Mouse (Mus musculus): ENCODE data around the gene Asb11. TPM values are rescaled to one million over a fixed set of nuclear protein-coding genes. Genes with fewer than 3 reads are reported as not detected.

Asb11 gene
- polyA plus RNA-seq, 1 experiment from 2014 or later, result 0.11 TPM

DNA sequence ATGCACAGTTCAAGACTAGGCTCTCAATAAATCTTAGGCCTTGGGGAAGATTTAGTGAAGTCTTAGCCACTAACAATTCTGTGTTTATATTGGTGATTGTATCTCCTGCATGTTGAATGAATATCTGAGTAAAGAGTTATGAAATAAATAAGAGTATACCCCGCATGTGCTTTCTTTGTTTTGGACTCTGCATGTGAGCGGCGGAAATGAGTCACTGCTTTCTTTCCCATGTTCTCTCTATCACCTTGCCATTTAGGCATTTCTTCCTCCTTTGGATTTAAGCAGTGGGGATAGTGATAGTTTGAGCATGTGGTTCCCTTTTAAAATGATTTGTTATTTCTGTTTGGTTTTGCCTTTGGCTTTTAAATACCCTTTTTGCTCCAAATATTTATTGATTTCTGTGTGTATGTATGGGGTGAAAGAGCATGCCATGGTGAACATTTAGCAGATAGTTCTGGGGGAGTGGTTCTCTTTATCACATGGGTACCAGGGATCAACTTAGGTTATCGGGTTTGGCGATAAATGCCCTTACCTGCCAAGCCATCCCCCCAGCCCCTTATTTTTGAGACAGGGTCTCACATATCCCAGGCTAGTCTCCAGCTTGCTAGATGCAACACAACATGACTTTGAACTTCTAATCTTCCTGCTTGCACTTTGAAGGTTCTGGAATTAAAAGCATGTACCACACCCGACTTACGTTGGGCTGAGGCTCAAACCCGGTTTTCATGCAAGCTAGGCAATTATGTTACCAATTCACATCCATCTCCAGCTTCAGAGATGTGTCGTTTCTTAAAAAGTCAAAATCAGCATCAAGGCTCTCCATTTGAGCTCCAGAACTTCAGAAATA lies 10.3 kb downstream of the Asb11 start:
- Histone ChIP-seq H3K4me2 (ENCODE audit: low read depth, severe bottlenecking) (no peak overlapping the region), H3K27ac (replicated peaks; ENCODE audit: low read depth, low read length) (no peak overlapping the region), H3K4me1 (ENCODE audit: control insufficient read depth, insufficient read depth, low read length) (no peaks in the 10 kb centered on the region), H3K27me3 (ENCODE audit: control insufficient read depth, insufficient read depth, low read length) (0 out of 2 replicates have a peak, but pooled peaks cover 3% of the 10 kb centered on the region), H3K9me3 (ENCODE audit: control insufficient read depth, low read length) (no peaks in the 10 kb centered on the region), H3K36me3 (ENCODE audit: control insufficient read depth, insufficient read depth, low read length) (no peaks in the 10 kb centered on the region), H3K4me3 (ENCODE audit: low read depth, low read length) (no peak overlapping the region), H3K9ac (ENCODE audit: low read length) (no peak overlapping the region)
- ATAC-seq (ENCODE audit: insufficient number of reproducible peaks, low FRiP score, low TSS enrichment, low read depth) (no peak), DNase-seq (ENCODE audit: low spot score) (no peak)
- WGBS, result 89% methylated on average over 9 of the region's 9 CpGs

DNA sequence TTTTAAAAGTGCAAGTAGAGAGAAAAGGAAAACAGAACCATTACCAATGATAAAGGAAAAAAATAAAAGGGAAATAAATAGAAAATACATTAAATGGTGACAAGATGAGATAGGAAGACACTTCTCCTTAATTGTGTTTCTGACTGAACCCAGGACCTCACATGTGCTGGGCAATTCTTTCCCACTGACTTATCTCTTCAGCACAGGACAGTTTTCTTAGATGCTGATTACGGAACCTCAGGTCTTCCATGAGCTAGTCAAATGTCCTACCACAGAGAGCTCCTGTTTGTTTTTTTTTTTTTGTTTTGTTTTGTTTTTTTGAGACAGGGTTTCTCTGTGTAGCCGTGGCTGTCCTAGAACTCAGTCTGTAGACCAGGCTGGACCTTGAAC lies 10.9 kb downstream of the Asb11 start:
- Histone ChIP-seq H3K4me2 (ENCODE audit: low read depth, severe bottlenecking) (no peak overlapping the region), H3K27me3 (ENCODE audit: control insufficient read depth, insufficient read depth, low read length) (0 out of 2 replicates have a peak, but pooled peaks cover 3% of the 10 kb centered on the region), H3K4me3 (ENCODE audit: low read depth, low read length) (no peak overlapping the region), H3K9ac (ENCODE audit: low read length) (no peak overlapping the region), H3K36me3 (ENCODE audit: control insufficient read depth, insufficient read depth, low read length) (no peaks in the 10 kb centered on the region), H3K4me1 (ENCODE audit: control insufficient read depth, insufficient read depth, low read length) (no peaks in the 10 kb centered on the region), H3K27ac (replicated peaks; ENCODE audit: low read depth, low read length) (no peak overlapping the region), H3K9me3 (ENCODE audit: control insufficient read depth, low read length) (no peaks in the 10 kb centered on the region)
- WGBS, result 81% methylated on average over 2 of the region's 2 CpGs
- ATAC-seq (ENCODE audit: insufficient number of reproducible peaks, low FRiP score, low TSS enrichment, low read depth), result no peak
- no peak for DNase-seq (ENCODE audit: low spot score)

DNA sequence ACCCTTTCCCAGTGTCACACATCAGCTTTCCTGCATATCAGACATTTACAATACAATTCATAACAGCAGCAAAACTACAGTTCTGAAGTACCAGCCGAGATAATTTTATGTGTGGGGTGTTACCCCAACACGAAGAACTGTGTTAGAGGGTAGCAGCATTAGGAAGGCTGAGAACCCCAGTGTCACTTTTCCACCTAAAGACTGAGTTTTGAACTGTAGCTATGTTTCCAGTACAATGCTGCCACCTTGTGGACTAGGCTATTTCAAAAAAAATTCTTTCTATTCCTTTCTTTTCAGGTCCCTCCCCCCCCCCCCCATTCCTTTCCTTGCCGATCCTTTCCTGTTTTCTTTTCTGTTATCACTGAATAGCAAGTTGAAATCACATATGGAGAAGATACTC lies 12.4 kb downstream of the Asb11 start:
- Histone ChIP-seq H3K4me3 (ENCODE audit: low read depth, low read length) (no peak overlapping the region), H3K9me3 (ENCODE audit: control insufficient read depth, low read length) (no peaks in the 10 kb centered on the region), H3K36me3 (ENCODE audit: control insufficient read depth, insufficient read depth, low read length) (no peaks in the 10 kb centered on the region), H3K9ac (ENCODE audit: low read length) (no peak overlapping the region), H3K27me3 (ENCODE audit: control insufficient read depth, insufficient read depth, low read length) (no peaks in the 10 kb centered on the region), H3K4me1 (ENCODE audit: control insufficient read depth, insufficient read depth, low read length) (no peaks in the 10 kb centered on the region), H3K4me2 (ENCODE audit: low read depth, severe bottlenecking) (no peak overlapping the region), H3K27ac (replicated peaks; ENCODE audit: low read depth, low read length) (no peak overlapping the region)
- WGBS, result 43% methylated on average over 3 of the region's 3 CpGs
- peak; percentile 37 for DNase-seq (ENCODE audit: low spot score)
- no peak; the same call in 1 of the 2 replicates for ATAC-seq (ENCODE audit: insufficient number of reproducible peaks, low FRiP score, low TSS enrichment, low read depth)

DNA sequence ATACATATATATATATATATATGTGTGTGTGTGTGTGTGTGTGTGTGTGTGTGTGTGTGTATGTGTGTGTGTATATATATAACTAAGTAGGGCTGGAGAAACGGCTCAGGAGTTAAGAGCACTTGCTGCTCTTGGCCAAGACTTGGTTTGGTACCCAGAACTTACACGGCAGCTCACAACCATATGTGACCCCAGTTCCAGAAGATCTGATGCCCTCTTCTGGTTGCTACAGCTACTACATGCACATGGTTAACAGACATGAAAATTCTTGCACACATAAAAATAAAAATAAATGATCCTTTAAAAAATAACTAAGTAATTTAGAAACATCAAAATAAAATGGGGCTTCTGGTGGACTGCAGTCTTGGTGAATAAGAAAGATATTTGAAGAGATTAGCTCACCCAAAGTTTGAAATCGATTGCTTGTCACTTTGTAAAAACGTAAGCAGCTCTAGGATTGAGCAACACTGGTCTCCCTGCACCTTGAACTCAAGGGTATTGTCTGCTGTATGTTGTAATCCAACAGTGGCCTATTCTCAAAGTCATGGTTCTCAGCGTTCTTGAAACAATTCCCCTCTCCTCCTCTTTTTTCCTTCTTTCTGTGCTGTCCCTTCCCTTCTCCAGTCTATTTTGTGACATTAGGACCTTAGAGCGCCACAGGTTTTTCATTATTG lies 22.5 kb downstream of the Asb11 start:
- Histone ChIP-seq H3K4me2 (ENCODE audit: low read depth, severe bottlenecking) (no peak overlapping the region), H3K27ac (replicated peaks; ENCODE audit: low read depth, low read length) (no peak overlapping the region), H3K9ac (ENCODE audit: low read length) (no peak overlapping the region), H3K36me3 (ENCODE audit: control insufficient read depth, insufficient read depth, low read length) (no peaks in the 10 kb centered on the region), H3K4me3 (ENCODE audit: low read depth, low read length) (no peak overlapping the region), H3K27me3 (ENCODE audit: control insufficient read depth, insufficient read depth, low read length) (no peaks in the 10 kb centered on the region), H3K9me3 (ENCODE audit: control insufficient read depth, low read length) (no peaks in the 10 kb centered on the region), H3K4me1 (ENCODE audit: control insufficient read depth, insufficient read depth, low read length) (no peaks in the 10 kb centered on the region)
- 71% methylated on average over 6 of the region's 6 CpGs for WGBS
- DNase-seq (ENCODE audit: low spot score) (no peak), ATAC-seq (ENCODE audit: insufficient number of reproducible peaks, low FRiP score, low TSS enrichment, low read depth) (no peak)

DNA sequence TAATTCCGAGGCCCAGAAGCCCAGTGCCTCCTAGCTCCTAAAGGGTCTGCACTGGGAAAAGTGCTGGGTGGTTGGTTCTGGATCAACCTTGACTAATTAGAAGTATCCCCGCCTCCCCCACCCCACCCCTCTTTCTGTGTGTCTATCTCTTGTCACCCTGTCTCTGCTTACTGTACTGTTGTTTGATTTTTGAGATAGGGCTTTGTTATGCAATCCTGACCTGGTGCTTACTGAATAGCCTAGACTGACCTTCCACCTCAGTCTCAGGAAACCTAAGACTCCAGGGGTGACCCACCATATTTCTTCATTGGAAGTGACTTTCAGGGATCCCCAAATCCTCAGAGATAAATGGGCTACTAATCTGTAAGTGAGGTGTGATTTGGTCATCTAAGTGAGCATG lies 65.5 kb downstream of the Asb11 start:
- 80% methylated on average over 2 of the region's 2 CpGs for WGBS
- Histone ChIP-seq H3K4me2 (ENCODE audit: low read depth, severe bottlenecking) (no peak overlapping the region), H3K27me3 (ENCODE audit: control insufficient read depth, insufficient read depth, low read length) (no peaks in the 10 kb centered on the region), H3K9me3 (ENCODE audit: control insufficient read depth, low read length) (no peaks in the 10 kb centered on the region), H3K4me3 (ENCODE audit: low read depth, low read length) (no peak overlapping the region), H3K4me1 (ENCODE audit: control insufficient read depth, insufficient read depth, low read length) (no peaks in the 10 kb centered on the region), H3K27ac (replicated peaks; ENCODE audit: low read depth, low read length) (no peak overlapping the region), H3K36me3 (ENCODE audit: control insufficient read depth, insufficient read depth, low read length) (no peaks in the 10 kb centered on the region), H3K9ac (ENCODE audit: low read length) (no peak overlapping the region)
- ATAC-seq (ENCODE audit: insufficient number of reproducible peaks, low FRiP score, low TSS enrichment, low read depth) (no peak), DNase-seq (ENCODE audit: low spot score) (no peak)

DNA sequence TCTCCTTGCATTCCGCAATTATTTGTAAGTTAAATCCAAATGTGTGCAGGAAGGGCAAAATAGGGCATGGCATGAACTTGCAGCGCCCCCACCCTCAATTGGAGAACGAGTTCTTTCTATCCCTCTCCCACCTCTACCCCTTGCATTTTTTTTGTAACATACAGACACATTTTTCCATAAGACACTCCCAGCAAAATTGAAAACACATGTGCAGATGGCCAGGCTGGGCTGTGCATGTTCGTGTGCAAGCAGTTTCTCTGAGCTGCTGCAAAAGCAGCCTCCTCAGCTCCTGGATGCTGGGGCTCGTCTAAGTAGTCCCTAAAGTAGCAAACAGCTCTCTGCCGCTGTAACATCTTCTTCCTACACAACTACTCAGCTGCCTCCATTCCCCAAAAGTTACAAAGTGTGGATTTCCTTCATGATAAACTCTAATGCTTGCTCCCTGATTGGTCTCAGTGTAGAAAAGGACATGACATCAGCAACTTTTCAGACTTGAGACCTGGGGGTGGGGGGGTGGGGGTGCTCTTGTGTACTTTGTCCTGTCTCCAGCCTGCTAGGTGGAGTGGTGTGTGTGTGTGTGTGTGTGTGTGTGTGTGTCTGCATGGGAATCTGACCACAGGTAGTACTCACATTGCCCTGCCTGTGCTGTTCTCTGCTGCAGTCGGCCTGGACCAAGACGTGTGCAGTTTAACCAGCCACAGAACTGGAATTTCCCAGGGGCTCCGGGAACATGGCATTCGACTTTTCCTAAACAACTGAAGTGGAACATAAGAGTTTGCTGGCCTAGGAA lies 69.1 kb downstream of the Asb11 start, which contains the start of gene Asb9:
Asb9 (plus strand) TSS at position 619 of the 790 bp plus-strand sequence.
- H3K4me1 ChIP-seq (ENCODE audit: control insufficient read depth, insufficient read depth, low read length), result no peaks in the 10 kb centered on the region
- no peak within 1 kb of the TSS for H3K4me3 ChIP-seq (ENCODE audit: low read depth, low read length)
- no peak within 1 kb of the TSS for H3K9ac ChIP-seq (ENCODE audit: low read length)
- H3K9me3 ChIP-seq (ENCODE audit: control insufficient read depth, low read length), result no peaks in the 10 kb centered on the region
- ATAC-seq (ENCODE audit: insufficient number of reproducible peaks, low FRiP score, low TSS enrichment, low read depth) (peak; percentile 85; the same call in 1 of the 2 replicates), DNase-seq (ENCODE audit: low spot score) (peak; percentile 36)
- H3K27ac ChIP-seq (replicated peaks; ENCODE audit: low read depth, low read length), result no peak within 1 kb of the TSS; the same call in 1 of the 2 replicates
- H3K4me2 ChIP-seq (ENCODE audit: low read depth, severe bottlenecking), result 0 out of 2 replicates have a peak within 1 kb of the TSS, but pooled peaks have one; percentile 2
- no peaks in the 10 kb centered on the region for H3K27me3 ChIP-seq (ENCODE audit: control insufficient read depth, insufficient read depth, low read length)
- 49% methylated on average over 10 of the region's 10 CpGs for WGBS
- no peaks in the 10 kb centered on the region for H3K36me3 ChIP-seq (ENCODE audit: control insufficient read depth, insufficient read depth, low read length)

DNA sequence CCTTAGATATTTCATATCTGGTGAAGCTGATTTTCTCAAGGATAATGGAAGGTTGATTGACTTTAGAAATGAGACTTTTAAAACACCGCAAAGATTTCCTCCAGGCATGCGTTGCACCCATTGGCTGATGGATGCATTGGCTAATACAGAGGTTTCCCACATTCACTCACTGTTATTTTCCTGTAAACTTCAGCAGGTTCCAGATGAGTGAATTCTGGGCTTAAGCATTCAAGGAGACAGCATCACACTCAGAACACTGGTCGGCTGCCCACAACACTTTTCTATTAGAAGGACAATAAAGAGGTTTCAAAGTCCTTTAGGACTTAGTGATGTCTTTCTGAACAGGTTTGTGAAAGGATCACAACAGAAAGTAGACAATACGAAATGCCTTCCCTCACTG lies 70.3 kb downstream of the Asb11 start:
- Histone ChIP-seq H3K4me2 (ENCODE audit: low read depth, severe bottlenecking) (no peak overlapping the region), H3K4me3 (ENCODE audit: low read depth, low read length) (no peak overlapping the region), H3K27me3 (ENCODE audit: control insufficient read depth, insufficient read depth, low read length) (no peaks in the 10 kb centered on the region), H3K4me1 (ENCODE audit: control insufficient read depth, insufficient read depth, low read length) (no peaks in the 10 kb centered on the region), H3K27ac (replicated peaks; ENCODE audit: low read depth, low read length) (no peak overlapping the region), H3K9me3 (ENCODE audit: control insufficient read depth, low read length) (no peaks in the 10 kb centered on the region), H3K36me3 (ENCODE audit: control insufficient read depth, insufficient read depth, low read length) (no peaks in the 10 kb centered on the region), H3K9ac (ENCODE audit: low read length) (no peak overlapping the region)
- 89% methylated on average over 4 of the region's 4 CpGs for WGBS
- ATAC-seq (ENCODE audit: insufficient number of reproducible peaks, low FRiP score, low TSS enrichment, low read depth), result no peak
- no peak for DNase-seq (ENCODE audit: low spot score)

DNA sequence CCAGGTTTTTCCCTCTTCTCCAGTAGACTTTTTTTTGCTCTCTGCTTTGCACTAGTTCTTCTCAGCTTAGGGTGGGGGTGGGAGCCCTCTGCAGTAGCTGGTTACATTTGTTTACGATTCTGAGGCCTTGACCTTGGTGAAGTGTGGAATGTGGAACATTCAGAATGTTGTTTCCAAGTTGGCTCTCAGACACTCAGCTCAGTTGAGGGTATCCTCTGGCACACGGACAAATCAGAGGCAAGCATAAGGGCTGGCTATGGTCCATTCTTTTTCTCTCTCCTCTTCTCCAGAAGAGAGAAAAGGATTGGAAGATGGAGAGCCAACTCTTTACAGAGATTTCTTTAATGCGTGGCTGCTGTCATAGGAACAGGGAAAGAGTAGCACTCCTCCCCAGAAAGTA lies 71.9 kb downstream of the Asb11 start:
- no peaks in the 10 kb centered on the region for H3K36me3 ChIP-seq (ENCODE audit: control insufficient read depth, insufficient read depth, low read length)
- H3K9ac ChIP-seq (ENCODE audit: low read length), result no peak overlapping the region
- no peaks in the 10 kb centered on the region for H3K27me3 ChIP-seq (ENCODE audit: control insufficient read depth, insufficient read depth, low read length)
- H3K9me3 ChIP-seq (ENCODE audit: control insufficient read depth, low read length), result no peaks in the 10 kb centered on the region
- no peak overlapping the region for H3K4me3 ChIP-seq (ENCODE audit: low read depth, low read length)
- H3K4me1 ChIP-seq (ENCODE audit: control insufficient read depth, insufficient read depth, low read length), result no peaks in the 10 kb centered on the region
- DNase-seq (ENCODE audit: low spot score), result no peak
- ATAC-seq (ENCODE audit: insufficient number of reproducible peaks, low FRiP score, low TSS enrichment, low read depth), result no peak
- no peak overlapping the region for H3K4me2 ChIP-seq (ENCODE audit: low read depth, severe bottlenecking)
- no peak overlapping the region for H3K27ac ChIP-seq (replicated peaks; ENCODE audit: low read depth, low read length)
- 51% methylated on average over 3 of the region's 3 CpGs for WGBS

Measured in limb, embryonic 11.5 days (tissue).